Mouse (Mus musculus) heart, embryonic 11.5 days (tissue): ENCODE measurements around the gene Lexm. TPM values are rescaled to one million over a fixed set of nuclear protein-coding genes. Genes with fewer than 3 reads are reported as not detected.
A peak's percentile ranks its signal among the peaks of the same experiment; 100 is the strongest.

Experiments used
- ATAC-seq: fragments of 200-750 bp; cut with Nextera tagmentation; replicated peaks from 2 replicates; pipeline ENCODE4 v1.8.0; 2017; ENCODE audit warnings: moderate library complexity; ENCODE audit not compliant: insufficient number of reproducible peaks, low FRiP score, low TSS enrichment
- H3K27ac ChIP-seq: fragments of 300-500 bp; sonication (generic); 2 replicates; pipeline ENCODE4 v1.5.1; 2014; ENCODE audit warnings: mild to moderate bottlenecking, low read depth, low read length
- H3K27me3 ChIP-seq: fragments of 300-500 bp; sonication (generic); 2 replicates; pipeline ENCODE4 v1.6.1; 2014; ENCODE audit warnings: mild to moderate bottlenecking, low read length, mixed read lengths; ENCODE audit not compliant: control insufficient read depth, insufficient read depth
- H3K36me3 ChIP-seq: fragments of 300-500 bp; sonication (generic); 2 replicates; pipeline ENCODE4 v1.6.1; 2014; ENCODE audit warnings: mild to moderate bottlenecking, low read length, moderate library complexity, mixed read lengths; ENCODE audit not compliant: control insufficient read depth, insufficient read depth
- H3K4me1 ChIP-seq: fragments of 300-500 bp; sonication (generic); 2 replicates; pipeline ENCODE4 v1.6.1; 2014; ENCODE audit warnings: low read length; ENCODE audit not compliant: control insufficient read depth, insufficient read depth
- H3K4me2 ChIP-seq: fragments of 300-500 bp; sonication (generic); 2 replicates; pipeline ENCODE4 v1.6.1; 2014; ENCODE audit warnings: mild to moderate bottlenecking, moderate library complexity
- H3K4me3 ChIP-seq: fragments of 300-500 bp; sonication (generic); 2 replicates; pipeline ENCODE4 v1.5.1; 2014; ENCODE audit warnings: low read depth, low read length
- H3K9ac ChIP-seq: fragments of 300-500 bp; sonication (generic); 2 replicates; pipeline ENCODE4 v1.6.1; 2014; ENCODE audit warnings: mild to moderate bottlenecking, low read depth, low read length, moderate library complexity
- H3K9me3 ChIP-seq: fragments of 300-500 bp; sonication (generic); replicated peaks from 2 replicates; pipeline ENCODE4 v1.6.1; 2016; ENCODE audit warnings: low read length; ENCODE audit not compliant: control insufficient read depth
- WGBS: fragments of 180-500 bp; shearing (Covaris S2); extraction: QIAGEN DNeasy Blood & Tissue Kit; methylation state at CpG from one replicate; pipeline ENCODE4 v1.1.7; 2014; ENCODE audit not compliant: insufficient replicate concordance; 5-methylcytosine and 5-hydroxymethylcytosine counted together
- polyA plus RNA-seq: library from polyadenylated mRNA; unstranded; fragments of >200 nt; fragmentation: Nextera tagmentation; extraction: Ambion mirVana; gene quantifications from 2 replicates; pipeline ENCODE4 v1.2.1, GENCODE M21; 2014

Lexm gene
- polyA plus RNA-seq: 0.34 and 1.3 TPM in 2 replicates

GRCm38 (mm10) chr4:106617056-106617455 is at the start of gene Lexm:
Gene Lexm, minus strand, starts transcription at chr4:106617241.
- Histone ChIP-seq H3K9ac (no peak within 1 kb of the TSS), H3K27ac (no peak within 1 kb of the TSS)

GRCm38 (mm10) chr4:106666546-106666945 is 49.5 kb upstream of the Lexm start:
- no peak overlapping the region for H3K27ac ChIP-seq
- no peak overlapping the region for H3K4me3 ChIP-seq
- H3K9me3 ChIP-seq: no peaks in the 10 kb centered on the region
- no peaks in the 10 kb centered on the region for H3K4me1 ChIP-seq
- no peak for ATAC-seq
- H3K4me2 ChIP-seq: no peak overlapping the region
- peaks cover 62% of the 10 kb centered on the region for H3K36me3 ChIP-seq
- WGBS: 92% methylated on average over 2 of the region's 2 CpGs
- no peak overlapping the region for H3K9ac ChIP-seq
- H3K27me3 ChIP-seq: no peaks in the 10 kb centered on the region

More at GRCm38 (mm10) chr4:106617056-106617455, at the start of gene Lexm:
- Histone ChIP-seq H3K9me3 (no peaks in the 10 kb centered on the region), H3K36me3 (no peaks in the 10 kb centered on the region), H3K4me2 (peak within 1 kb of the TSS; percentile 55), H3K4me1 (no peaks in the 10 kb centered on the region; the same call in 1 of the 2 replicates), H3K27me3 (peaks cover 24% of the 10 kb centered on the region), H3K4me3 (no peak within 1 kb of the TSS)
- under 1% methylated on average over 19 of the region's 19 CpGs for WGBS
- no peak for ATAC-seq

GRCm38 (mm10) chr4:106665673-106666072 is 48.6 kb upstream of the Lexm start:
- Histone ChIP-seq H3K36me3 (peaks cover 55% of the 10 kb centered on the region), H3K4me3 (no peak overlapping the region), H3K9me3 (no peaks in the 10 kb centered on the region), H3K27me3 (no peaks in the 10 kb centered on the region), H3K4me2 (no peak overlapping the region), H3K4me1 (no peaks in the 10 kb centered on the region), H3K27ac (no peak overlapping the region), H3K9ac (no peak overlapping the region)
- 89% methylated on average over 10 of the region's 10 CpGs for WGBS
- ATAC-seq: no peak

GRCm38 (mm10) chr4:106665269-106665668 is 48.2 kb upstream of the Lexm start:
- Histone ChIP-seq H3K27ac (no peak overlapping the region), H3K4me1 (no peaks in the 10 kb centered on the region), H3K4me2 (no peak overlapping the region), H3K4me3 (no peak overlapping the region), H3K27me3 (no peaks in the 10 kb centered on the region), H3K9ac (no peak overlapping the region), H3K9me3 (no peaks in the 10 kb centered on the region), H3K36me3 (peaks cover 54% of the 10 kb centered on the region)
- no peak for ATAC-seq
- 86% methylated on average over 2 of the region's 2 CpGs for WGBS

- Histone ChIP-seq H3K36me3 (peaks cover 51% of the 10 kb centered on the region), H3K9ac (no peak overlapping the region), H3K9me3 (no peaks in the 10 kb centered on the region), H3K27me3 (no peaks in the 10 kb centered on the region), H3K4me3 (no peak overlapping the region), H3K4me2 (no peak overlapping the region), H3K27ac (no peak overlapping the region), H3K4me1 (no peaks in the 10 kb centered on the region)
- no peak for ATAC-seq
- 87% methylated on average over 6 of the region's 6 CpGs for WGBS
Observed at GRCm38 (mm10) chr4:106664697-106665096, 47.7 kb upstream of the Lexm start.

GRCm38 (mm10) chr4:106663956-106664470 is 47.0 kb upstream of the Lexm start:
- Histone ChIP-seq H3K4me3 (no peak overlapping the region), H3K27me3 (no peaks in the 10 kb centered on the region), H3K9ac (no peak overlapping the region), H3K36me3 (peaks cover 47% of the 10 kb centered on the region), H3K27ac (no peak overlapping the region), H3K4me2 (no peak overlapping the region), H3K4me1 (no peaks in the 10 kb centered on the region), H3K9me3 (no peaks in the 10 kb centered on the region)
- 87% methylated on average over 5 of the region's 5 CpGs for whole genome bisulfite sequencing
- ATAC-seq: no peak

- H3K4me1 ChIP-seq: peaks cover 6% of the 10 kb centered on the region
- 90% methylated on average over 10 of the region's 10 CpGs for WGBS
- no peak overlapping the region for H3K4me2 ChIP-seq
- no peak overlapping the region for H3K27ac ChIP-seq
- H3K9me3 ChIP-seq: no peaks in the 10 kb centered on the region
- ATAC-seq: no peak
- H3K9ac ChIP-seq: no peak overlapping the region
- no peaks in the 10 kb centered on the region for H3K27me3 ChIP-seq
- H3K36me3 ChIP-seq: peaks cover 12% of the 10 kb centered on the region
- no peak overlapping the region for H3K4me3 ChIP-seq
Observed at GRCm38 (mm10) chr4:106655681-106656080, 38.6 kb upstream of the Lexm start.

- no peak overlapping the region for H3K9ac ChIP-seq
- no peak overlapping the region for H3K4me2 ChIP-seq
- H3K4me3 ChIP-seq: no peak overlapping the region
- no peak for ATAC-seq
- H3K9me3 ChIP-seq: no peaks in the 10 kb centered on the region
- H3K27me3 ChIP-seq: peaks cover 3% of the 10 kb centered on the region; the same call in 1 of the 2 replicates
- 88% methylated on average over 15 of the region's 15 CpGs for WGBS
- H3K4me1 ChIP-seq: peaks cover 6% of the 10 kb centered on the region
- peaks cover 8% of the 10 kb centered on the region for H3K36me3 ChIP-seq
- no peak overlapping the region for H3K27ac ChIP-seq
Observed at GRCm38 (mm10) chr4:106653051-106653450, 36.0 kb upstream of the Lexm start.

GRCm38 (mm10) chr4:106652546-106652945 is 35.5 kb upstream of the Lexm start:
- Histone ChIP-seq H3K9ac (no peak overlapping the region), H3K4me1 (peaks cover 6% of the 10 kb centered on the region), H3K9me3 (no peaks in the 10 kb centered on the region), H3K27me3 (peaks cover 4% of the 10 kb centered on the region; the same call in 1 of the 2 replicates), H3K27ac (no peak overlapping the region), H3K36me3 (peaks cover 8% of the 10 kb centered on the region), H3K4me2 (no peak overlapping the region), H3K4me3 (no peak overlapping the region)
- no peak for ATAC-seq
- WGBS: 89% methylated on average over 3 of the region's 3 CpGs
